Mouse (Mus musculus) neural tube, embryonic 13.5 days (tissue): ENCODE measurements around the gene Spop. TPM values are rescaled to one million over a fixed set of nuclear protein-coding genes. Genes with fewer than 3 reads are reported as not detected.

Experiments used
- ATAC-seq: fragments of 200-750 bp; cut with Nextera tagmentation; 2 replicates; pipeline ENCODE4 v1.8.0; 2017; ENCODE audit warnings: low read depth, mild to moderate bottlenecking, moderate TSS enrichment, moderate library complexity
- H3K27ac ChIP-seq: fragments of 300-500 bp; sonication (generic); replicated peaks from 2 replicates; pipeline ENCODE4 v1.5.1; 2015; ENCODE audit warnings: moderate library complexity, mild to moderate bottlenecking, inconsistent platforms
- H3K27me3 ChIP-seq: fragments of 300-500 bp; sonication (generic); 2 replicates; pipeline ENCODE4 v1.6.1; 2015; ENCODE audit warnings: mild to moderate bottlenecking, inconsistent platforms
- H3K36me3 ChIP-seq: fragments of 300-500 bp; sonication (generic); 2 replicates; pipeline ENCODE4 v1.6.1; 2015; ENCODE audit warnings: mild to moderate bottlenecking, inconsistent platforms
- H3K4me1 ChIP-seq: fragments of 300-500 bp; sonication (generic); replicated peaks from 2 replicates; pipeline ENCODE4 v1.6.1; 2015; ENCODE audit warnings: inconsistent platforms
- H3K4me2 ChIP-seq: fragments of 300-500 bp; sonication (generic); 2 replicates; pipeline ENCODE4 v1.6.1; 2015; ENCODE audit warnings: inconsistent platforms, mild to moderate bottlenecking, moderate library complexity
- H3K4me3 ChIP-seq: fragments of 300-500 bp; sonication (generic); 2 replicates; pipeline ENCODE4 v1.5.1; 2015; ENCODE audit warnings: mild to moderate bottlenecking, inconsistent platforms
- H3K9ac ChIP-seq: fragments of 300-500 bp; sonication (generic); 2 replicates; pipeline ENCODE4 v1.6.1; 2015; ENCODE audit warnings: moderate library complexity, mild to moderate bottlenecking, inconsistent platforms
- H3K9me3 ChIP-seq: fragments of 300-500 bp; sonication (generic); 2 replicates; pipeline ENCODE4 v1.6.1; 2016; ENCODE audit warnings: inconsistent platforms
- WGBS: fragments of 180-500 bp; shearing (Covaris S2); methylation state at CpG from one replicate; pipeline ENCODE4 v1.1.7; 2015; 5-methylcytosine and 5-hydroxymethylcytosine counted together
- polyA plus RNA-seq: library from polyadenylated mRNA; unstranded; fragments of >200 nt; fragmentation: Nextera tagmentation; extraction: Ambion mirVana; gene quantifications from 2 replicates; pipeline ENCODE4 v1.2.1, GENCODE M21; 2015

Gene Spop
- polyA plus RNA-seq, 1 experiment from 2014 or later, result 201 TPM

DNA sequence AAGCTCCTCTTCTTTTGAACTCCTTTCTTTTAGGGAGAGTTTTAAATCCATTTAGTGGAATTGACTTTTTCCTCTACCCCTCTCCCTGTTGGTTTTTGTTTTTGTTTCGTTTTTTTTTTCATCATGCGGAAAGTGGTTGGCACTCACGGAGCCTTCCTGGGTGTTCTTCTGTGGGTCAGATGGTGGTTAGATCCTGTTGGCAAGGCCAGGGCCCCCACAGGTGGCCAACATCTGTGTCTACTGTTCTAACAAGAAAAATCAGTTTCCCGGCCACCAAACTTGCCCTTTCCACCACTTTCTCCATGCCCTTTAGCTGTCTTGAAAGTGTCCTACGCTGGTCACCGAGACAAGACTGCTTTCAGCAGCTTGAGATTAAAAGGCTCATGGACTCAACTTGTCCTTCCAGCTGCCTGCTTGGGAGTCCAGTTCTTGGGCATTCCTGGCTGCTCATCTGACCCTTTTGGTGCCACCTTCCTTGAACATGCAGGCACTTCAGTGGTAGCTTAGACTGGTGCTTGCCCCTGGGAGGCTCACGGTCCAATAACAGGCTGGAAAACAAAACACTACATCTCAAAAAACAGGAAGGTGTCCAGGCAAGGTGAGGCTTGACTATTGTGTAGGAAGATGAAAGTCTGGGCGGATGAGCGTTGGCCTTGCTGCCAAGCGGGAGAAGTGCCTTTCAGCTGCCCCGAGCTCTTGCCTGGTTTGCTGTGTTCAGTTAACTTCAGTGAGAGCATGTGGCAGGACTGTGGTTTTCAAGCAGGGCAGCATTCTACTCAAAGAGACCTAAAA is 21.0 kb upstream of the Spop start:
- WGBS, result 79% methylated on average over 11 of the region's 11 CpGs
- no peak overlapping the region for H3K4me2 ChIP-seq
- ATAC-seq, result no peak
- H3K9ac ChIP-seq, result no peak overlapping the region
- 0 out of 2 replicates have a peak, but pooled peaks cover 6% of the 10 kb centered on the region for H3K27me3 ChIP-seq
- H3K36me3 ChIP-seq, result peaks cover 46% of the 10 kb centered on the region
- H3K9me3 ChIP-seq, result no peaks in the 10 kb centered on the region
- H3K27ac ChIP-seq, result no peak overlapping the region; the same call in 1 of the 2 replicates
- H3K4me1 ChIP-seq, result peaks cover 10% of the 10 kb centered on the region
- H3K4me3 ChIP-seq, result no peak overlapping the region

DNA sequence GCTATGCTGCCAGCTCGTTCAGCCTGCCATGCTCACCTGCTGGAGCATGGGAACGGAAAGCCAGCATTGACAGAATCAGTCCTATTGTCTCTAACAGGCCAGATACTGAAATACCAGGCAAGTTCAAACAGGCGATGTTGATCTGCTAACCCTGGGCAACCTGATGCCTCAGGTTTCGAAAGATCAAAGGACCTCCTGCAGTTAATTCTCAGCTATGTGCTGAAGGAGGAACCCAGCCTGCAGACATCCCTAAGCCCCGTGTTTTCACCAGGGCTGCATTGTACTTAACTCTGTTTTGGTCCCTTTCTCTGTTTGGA is 20.4 kb upstream of the Spop start:
- 26% methylated on average over 5 of the region's 5 CpGs for WGBS
- H3K27me3 ChIP-seq, result 0 out of 2 replicates have a peak, but pooled peaks cover 6% of the 10 kb centered on the region
- peaks cover 40% of the 10 kb centered on the region for H3K36me3 ChIP-seq
- no peak overlapping the region; the same call in 1 of the 2 replicates for H3K27ac ChIP-seq
- no peaks in the 10 kb centered on the region for H3K9me3 ChIP-seq
- H3K4me2 ChIP-seq, result no peak overlapping the region
- peaks cover 10% of the 10 kb centered on the region for H3K4me1 ChIP-seq
- no peak for ATAC-seq
- no peak overlapping the region for H3K4me3 ChIP-seq
- no peak overlapping the region for H3K9ac ChIP-seq

DNA sequence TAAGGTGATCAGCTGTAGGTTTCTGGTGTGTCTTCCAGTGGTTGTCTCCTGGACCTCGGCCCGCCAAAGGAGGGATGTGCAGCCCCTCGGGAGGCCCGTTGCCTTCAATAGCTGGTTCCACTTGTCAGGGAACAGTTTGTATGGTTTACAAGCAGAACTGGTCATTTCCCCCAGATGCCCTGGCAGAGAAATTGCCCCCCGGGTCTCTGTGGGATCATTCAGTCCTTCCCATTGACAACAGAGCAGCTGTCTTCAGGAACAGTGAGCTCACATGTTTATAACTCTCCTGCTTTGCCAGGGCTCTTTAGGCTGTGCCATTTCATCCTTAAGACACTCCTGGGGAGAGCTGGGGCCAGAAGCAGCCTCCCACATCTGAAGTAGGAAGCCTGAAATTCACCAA is 19.8 kb upstream of the Spop start:
- 0 out of 2 replicates have a peak overlapping the region, but pooled peaks have one; percentile 15 for H3K27ac ChIP-seq
- no peaks in the 10 kb centered on the region for H3K9me3 ChIP-seq
- WGBS, result 10% methylated on average over 5 of the region's 5 CpGs
- H3K4me2 ChIP-seq, result no peak overlapping the region
- H3K4me3 ChIP-seq, result no peak overlapping the region
- H3K9ac ChIP-seq, result no peak overlapping the region
- peaks cover 34% of the 10 kb centered on the region for H3K36me3 ChIP-seq
- no peak for ATAC-seq
- H3K27me3 ChIP-seq, result 0 out of 2 replicates have a peak, but pooled peaks cover 6% of the 10 kb centered on the region
- H3K4me1 ChIP-seq, result peaks cover 10% of the 10 kb centered on the region

DNA sequence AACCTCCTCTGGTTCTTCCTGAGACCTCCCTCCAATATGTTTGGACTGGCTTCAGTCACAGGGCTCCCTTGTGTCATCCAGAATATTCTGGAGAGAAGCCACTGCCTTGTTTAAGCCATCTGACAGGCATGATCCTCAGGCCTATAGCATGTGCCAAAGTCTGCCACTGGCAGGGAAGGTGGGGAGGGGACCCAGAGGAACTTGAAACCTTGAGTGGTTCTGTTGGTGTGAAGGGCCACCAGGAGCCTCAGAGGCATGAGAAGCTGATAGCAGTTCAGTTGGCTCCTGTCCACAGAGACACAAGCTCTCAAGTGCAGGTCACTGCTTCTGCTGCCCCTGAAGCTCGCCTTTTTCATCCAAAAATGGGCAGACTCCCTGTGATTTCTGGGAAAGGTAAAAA is 17.3 kb upstream of the Spop start:
- Histone ChIP-seq H3K4me3 (no peak overlapping the region), H3K36me3 (peaks cover 9% of the 10 kb centered on the region), H3K4me1 (peaks cover 20% of the 10 kb centered on the region), H3K27ac (no peak overlapping the region), H3K9ac (0 out of 2 replicates have a peak overlapping the region, but pooled peaks have one; percentile 8), H3K27me3 (0 out of 2 replicates have a peak, but pooled peaks cover 6% of the 10 kb centered on the region), H3K4me2 (no peak overlapping the region), H3K9me3 (no peaks in the 10 kb centered on the region)
- WGBS, result 48% methylated on average over 1 of the region's 1 CpGs
- ATAC-seq, result no peak

DNA sequence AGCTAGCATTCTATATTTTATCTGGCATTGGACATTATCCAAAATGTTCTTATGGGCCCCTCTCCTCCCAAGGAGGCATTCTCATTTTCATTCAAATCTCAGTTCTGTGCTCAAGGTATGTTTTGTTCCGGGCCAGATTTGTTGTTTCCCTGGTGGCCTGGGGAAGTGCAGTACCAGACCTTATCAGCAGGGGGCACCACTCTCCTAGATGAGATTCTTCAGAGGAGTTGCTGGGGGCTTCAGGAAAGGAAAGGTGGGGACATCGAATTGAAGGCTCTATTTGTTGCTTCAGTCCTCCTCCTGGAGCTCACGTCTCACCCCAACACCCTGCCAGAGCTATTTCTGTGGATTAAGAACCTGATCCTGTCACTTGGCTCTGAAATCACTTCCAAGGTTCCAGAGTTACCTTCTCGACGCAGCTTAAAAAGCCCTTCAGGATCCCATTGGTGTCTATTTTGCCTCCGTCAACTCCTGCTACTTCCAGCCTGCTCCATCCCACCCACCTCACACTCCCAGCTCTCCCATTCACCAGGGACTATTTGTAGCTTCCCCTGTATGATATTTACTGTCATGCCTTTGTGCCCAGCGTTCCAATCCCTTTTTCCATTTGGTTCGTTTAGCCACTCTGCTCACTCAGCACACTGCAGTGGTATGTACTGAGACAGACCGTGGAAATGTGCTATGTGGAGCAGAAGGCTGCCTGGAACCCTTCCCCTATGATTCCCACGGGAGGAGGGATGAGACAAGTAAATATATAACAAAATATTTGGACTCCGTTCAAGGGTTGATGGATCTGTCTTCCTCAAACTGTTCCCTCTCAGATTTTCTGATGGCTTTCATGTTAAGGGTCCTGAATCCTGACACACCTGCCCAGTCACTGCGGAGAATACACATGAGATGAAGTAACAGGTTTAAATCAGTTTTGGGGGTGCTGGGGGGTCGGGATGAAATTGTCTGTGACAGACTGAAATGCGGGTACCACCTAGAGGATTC is 15.7 kb upstream of the Spop start:
- WGBS, result 62% methylated on average over 14 of the region's 14 CpGs
- Histone ChIP-seq H3K36me3 (no peaks in the 10 kb centered on the region), H3K9ac (no peak overlapping the region), H3K4me2 (no peak overlapping the region), H3K9me3 (no peaks in the 10 kb centered on the region), H3K4me3 (no peak overlapping the region), H3K27me3 (0 out of 2 replicates have a peak, but pooled peaks cover 6% of the 10 kb centered on the region), H3K4me1 (peaks cover 25% of the 10 kb centered on the region), H3K27ac (no peak overlapping the region)
- no peak for ATAC-seq

DNA sequence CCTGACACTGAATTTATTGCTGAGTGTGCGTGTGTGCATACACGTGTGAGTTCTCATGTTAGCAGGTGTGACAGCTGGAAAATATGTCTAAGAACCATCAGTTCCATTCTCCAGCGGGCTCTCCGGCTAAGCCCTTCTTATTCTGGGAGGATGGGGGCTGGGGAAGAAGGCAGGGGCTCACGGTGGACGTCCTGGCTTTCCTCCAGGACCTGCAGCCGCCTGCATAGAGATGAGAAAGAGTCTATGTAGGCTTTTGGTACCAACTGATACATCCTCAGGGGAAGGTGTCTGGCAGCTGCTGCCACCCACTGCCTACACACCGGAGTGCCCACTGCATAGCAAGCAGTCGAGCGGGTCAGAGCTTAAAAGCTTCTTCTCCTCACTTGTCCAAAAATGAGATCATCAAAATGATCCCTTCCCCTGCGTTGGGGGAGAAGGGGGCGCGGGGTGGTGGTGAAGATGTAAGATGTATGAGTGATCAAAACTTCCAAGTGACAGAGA is 14.3 kb upstream of the Spop start:
- 60% methylated on average over 13 of the region's 13 CpGs for WGBS
- H3K27ac ChIP-seq, result no peak overlapping the region

DNA sequence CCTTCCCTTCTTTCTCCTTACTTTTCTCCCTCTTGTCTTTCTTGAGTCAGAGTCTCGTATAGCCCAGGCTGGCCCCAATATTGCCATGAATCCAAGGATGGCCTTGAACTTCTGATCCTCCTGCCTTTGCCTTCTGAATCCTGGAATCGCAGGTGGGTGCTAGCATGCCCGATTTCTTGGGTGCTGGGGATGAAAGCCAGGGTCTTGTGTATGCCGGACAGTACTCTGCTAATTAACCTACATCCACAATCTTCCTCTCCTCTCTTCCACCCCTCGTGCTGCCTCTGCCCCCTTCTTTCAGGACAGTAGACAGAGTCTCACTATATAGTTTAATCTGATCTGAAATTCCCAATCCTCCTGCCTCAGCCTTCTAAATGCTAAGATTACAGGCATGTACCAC is 12.3 kb upstream of the Spop start:
- Histone ChIP-seq H3K36me3 (no peaks in the 10 kb centered on the region), H3K27me3 (0 out of 2 replicates have a peak, but pooled peaks cover 5% of the 10 kb centered on the region), H3K27ac (no peak overlapping the region), H3K4me3 (no peak overlapping the region), H3K4me1 (peaks cover 16% of the 10 kb centered on the region; the same call in 1 of the 2 replicates), H3K4me2 (no peak overlapping the region), H3K9ac (no peak overlapping the region), H3K9me3 (no peaks in the 10 kb centered on the region)
- WGBS, result 93% methylated on average over 5 of the region's 5 CpGs
- ATAC-seq, result no peak

More for the DNA sequence above, 14.3 kb upstream of the Spop start:
- no peak overlapping the region for H3K4me3 ChIP-seq
- H3K27me3 ChIP-seq, result 0 out of 2 replicates have a peak, but pooled peaks cover 6% of the 10 kb centered on the region
- no peak overlapping the region for H3K9ac ChIP-seq
- H3K4me1 ChIP-seq, result peaks cover 16% of the 10 kb centered on the region; the same call in 1 of the 2 replicates
- no peak overlapping the region for H3K4me2 ChIP-seq
- H3K36me3 ChIP-seq, result no peaks in the 10 kb centered on the region
- H3K9me3 ChIP-seq, result no peaks in the 10 kb centered on the region
- no peak for ATAC-seq

DNA sequence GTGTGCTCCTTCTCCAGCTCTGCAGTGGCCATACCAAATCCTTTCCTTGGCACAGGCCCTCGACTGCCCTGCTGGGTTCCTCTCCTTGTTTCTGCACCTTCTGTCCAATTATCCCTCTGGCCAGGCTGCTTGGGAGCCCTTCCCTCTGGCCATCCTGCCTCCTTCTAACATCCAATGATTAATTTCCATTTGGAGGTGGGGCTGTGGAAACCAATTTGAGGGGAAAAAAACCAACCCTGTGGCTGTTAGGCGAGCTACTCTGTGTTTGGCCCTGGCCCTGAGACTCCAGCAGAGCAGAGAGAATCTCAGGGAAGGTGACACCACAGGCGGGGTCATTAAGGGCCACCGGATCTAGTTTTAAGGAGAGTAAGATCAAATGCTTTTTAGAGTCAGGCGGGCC is 11.7 kb upstream of the Spop start:
- Histone ChIP-seq H3K9ac (no peak overlapping the region), H3K9me3 (no peaks in the 10 kb centered on the region), H3K4me3 (no peak overlapping the region), H3K36me3 (no peaks in the 10 kb centered on the region), H3K4me2 (no peak overlapping the region), H3K4me1 (peaks cover 16% of the 10 kb centered on the region; the same call in 1 of the 2 replicates), H3K27ac (no peak overlapping the region), H3K27me3 (no peaks in the 10 kb centered on the region)
- 13% methylated on average over 5 of the region's 5 CpGs for WGBS
- ATAC-seq, result no peak

DNA sequence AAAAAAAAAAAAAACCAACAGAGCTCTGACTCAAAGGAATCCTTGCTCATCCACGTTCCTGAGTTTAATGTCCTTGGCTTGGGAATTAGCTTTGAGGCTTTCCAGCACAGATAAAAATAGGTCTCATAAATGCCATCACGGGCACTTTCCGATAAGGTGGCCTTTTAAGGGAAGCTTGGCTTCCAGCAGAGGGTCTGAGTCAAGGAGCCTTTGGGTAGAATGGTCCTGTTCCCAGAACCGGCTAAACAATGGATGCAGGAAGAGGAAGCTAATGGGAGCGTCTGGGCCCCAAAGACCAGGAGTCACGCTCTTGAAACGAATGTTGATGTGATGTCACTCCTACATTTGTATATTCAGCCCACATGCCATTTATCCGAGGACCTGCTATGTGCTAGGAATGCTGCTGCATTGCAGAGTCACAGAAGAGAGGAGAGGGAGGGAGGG is 11.2 kb upstream of the Spop start:
- Histone ChIP-seq H3K27ac (no peak overlapping the region), H3K9me3 (no peaks in the 10 kb centered on the region), H3K36me3 (no peaks in the 10 kb centered on the region), H3K4me1 (peaks cover 16% of the 10 kb centered on the region; the same call in 1 of the 2 replicates), H3K27me3 (no peaks in the 10 kb centered on the region), H3K4me2 (no peak overlapping the region), H3K4me3 (no peak overlapping the region), H3K9ac (no peak overlapping the region)
- WGBS, result 16% methylated on average over 8 of the region's 8 CpGs
- ATAC-seq, result no peak

DNA sequence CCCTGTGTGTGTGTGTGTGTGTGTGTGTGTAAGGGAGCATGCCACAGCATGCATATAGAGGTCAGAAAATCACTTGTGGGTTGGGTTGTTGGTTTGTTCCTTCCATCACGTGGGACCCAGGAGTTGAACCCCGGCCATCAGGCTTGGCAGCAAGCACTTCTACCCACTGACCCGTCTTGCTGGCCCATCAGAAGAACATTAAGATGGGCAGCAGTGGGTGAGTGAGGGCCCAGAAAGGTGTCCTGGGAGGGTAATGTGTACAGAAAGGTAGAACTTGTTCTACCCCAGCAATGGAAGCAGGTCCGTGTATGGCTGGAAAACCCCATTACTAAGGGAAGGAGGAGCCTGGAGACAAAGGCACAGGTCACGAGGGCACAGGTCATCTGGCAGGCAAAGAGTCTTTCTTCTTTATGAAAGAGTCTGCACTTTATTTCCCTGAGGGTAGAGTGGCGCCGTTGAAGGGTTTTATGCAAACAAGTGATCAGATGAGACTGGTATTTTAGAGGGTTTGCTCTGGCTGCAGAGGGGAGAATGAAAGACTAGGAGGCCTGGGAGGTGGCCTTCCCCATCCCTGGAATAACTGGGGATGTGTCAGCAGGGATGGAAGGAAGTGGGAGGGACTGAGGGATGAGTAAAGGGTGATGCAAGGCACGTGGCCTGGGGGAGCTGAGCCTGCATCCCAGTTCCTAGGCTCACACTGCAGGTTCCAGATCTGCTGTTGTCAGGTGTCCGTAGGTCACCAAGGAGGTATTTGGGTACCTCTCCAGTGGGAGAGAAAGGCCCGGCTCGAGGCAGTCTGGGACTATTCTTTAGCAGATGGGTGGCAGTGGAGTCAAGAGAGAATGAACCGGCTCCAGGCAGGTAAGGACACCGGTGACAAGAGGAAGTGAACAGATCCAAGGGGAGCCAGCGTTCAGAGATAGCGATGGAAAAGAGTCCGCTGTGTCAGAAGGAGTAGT is 10.2 kb upstream of the Spop start:
- WGBS, result 59% methylated on average over 16 of the region's 16 CpGs
- Histone ChIP-seq H3K9ac (no peak overlapping the region), H3K9me3 (no peaks in the 10 kb centered on the region), H3K27ac (no peak overlapping the region), H3K4me3 (no peak overlapping the region), H3K27me3 (no peaks in the 10 kb centered on the region), H3K4me2 (no peak overlapping the region), H3K36me3 (no peaks in the 10 kb centered on the region), H3K4me1 (peaks cover 16% of the 10 kb centered on the region; the same call in 1 of the 2 replicates)
- no peak for ATAC-seq

DNA sequence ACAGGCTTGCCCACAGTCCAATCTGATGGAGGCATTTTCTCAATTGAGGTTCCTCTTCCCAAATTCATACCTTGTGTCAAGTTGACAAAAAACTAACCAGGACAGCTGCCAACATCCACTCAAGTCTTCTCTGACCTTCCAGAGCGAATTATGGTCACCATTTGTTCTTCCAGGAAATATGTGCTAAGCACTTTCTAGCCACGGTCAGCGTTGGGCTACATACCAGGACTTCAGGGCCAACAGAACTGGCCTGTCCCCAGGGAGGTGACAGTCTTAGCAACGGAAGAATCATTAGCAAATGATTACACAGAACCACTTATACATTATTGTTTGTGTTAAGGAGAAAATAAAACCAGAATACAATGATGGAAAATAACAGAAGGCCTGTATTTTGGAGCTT is 8.1 kb upstream of the Spop start:
- ATAC-seq, result no peak
- Histone ChIP-seq H3K27me3 (no peaks in the 10 kb centered on the region), H3K9ac (no peak overlapping the region), H3K4me1 (0 out of 2 replicates have a peak, but pooled peaks cover 5% of the 10 kb centered on the region), H3K36me3 (no peaks in the 10 kb centered on the region), H3K9me3 (no peaks in the 10 kb centered on the region), H3K27ac (no peak overlapping the region), H3K4me3 (no peak overlapping the region), H3K4me2 (no peak overlapping the region)
- WGBS, result 84% methylated on average over 4 of the region's 4 CpGs
